Mouse (Mus musculus) spleen, adult 12 weeks (tissue): ENCODE data around the gene Nectin1.

Experiments used
- DNase-seq: peaks from one replicate; pipeline ENCODE4 v3.0.0; 2022; ENCODE audit warnings: low spot score

Nectin1 gene

DNA sequence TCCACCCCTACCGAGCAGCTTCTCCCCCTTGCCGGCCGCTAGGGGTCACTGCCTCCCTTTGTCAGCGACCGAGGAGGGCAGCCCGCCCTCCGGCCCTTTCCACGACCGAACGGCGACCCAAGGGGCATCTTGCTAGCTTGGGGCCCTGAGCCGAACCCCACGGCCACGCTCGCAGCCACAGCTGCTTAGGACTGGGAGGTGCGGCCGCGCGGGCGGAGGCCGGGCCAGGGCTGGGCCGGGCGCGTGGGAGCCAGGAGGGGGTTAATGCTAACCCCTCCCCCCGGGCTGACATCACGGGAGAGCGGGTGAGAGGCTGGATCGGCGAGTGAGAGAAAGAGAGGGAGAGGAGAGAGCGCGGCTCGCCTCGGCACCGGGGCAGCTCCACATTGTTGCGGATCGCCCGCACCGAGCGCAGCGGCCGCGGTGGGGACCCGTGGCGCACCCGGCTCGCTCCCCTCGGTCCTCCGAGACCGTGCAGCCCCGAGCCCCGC, at the start of gene Nectin1:
Gene Nectin1, plus strand, starts transcription at position 338 of the 491 bp plus-strand sequence.
- peak; percentile 35 for DNase-seq

- DNase-seq, result no peak
Observed at GRCm38 (mm10) chr9:43698080-43698712, 45.6 kb upstream of the Nectin1 start.

DNA sequence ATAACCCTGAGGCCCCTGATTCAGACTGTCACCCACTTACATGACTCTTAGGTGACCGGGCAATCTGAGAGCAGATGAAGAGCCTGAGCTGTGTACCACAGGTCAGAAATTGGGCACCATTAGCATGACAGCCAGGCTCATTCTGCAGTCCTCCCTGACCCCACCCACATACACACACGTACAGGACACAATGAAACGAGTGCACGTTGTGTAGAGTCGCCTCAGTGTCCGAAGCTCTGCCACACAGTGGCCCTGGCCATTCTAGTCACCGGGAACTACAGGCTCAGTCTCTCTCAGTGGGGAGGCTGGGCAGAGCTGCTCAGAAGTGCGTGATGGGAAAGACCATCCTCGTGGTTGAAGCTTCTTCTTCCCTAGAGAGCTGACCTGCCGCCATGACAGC, 44.9 kb upstream of the Nectin1 start:
- no peak for DNase-seq

DNA sequence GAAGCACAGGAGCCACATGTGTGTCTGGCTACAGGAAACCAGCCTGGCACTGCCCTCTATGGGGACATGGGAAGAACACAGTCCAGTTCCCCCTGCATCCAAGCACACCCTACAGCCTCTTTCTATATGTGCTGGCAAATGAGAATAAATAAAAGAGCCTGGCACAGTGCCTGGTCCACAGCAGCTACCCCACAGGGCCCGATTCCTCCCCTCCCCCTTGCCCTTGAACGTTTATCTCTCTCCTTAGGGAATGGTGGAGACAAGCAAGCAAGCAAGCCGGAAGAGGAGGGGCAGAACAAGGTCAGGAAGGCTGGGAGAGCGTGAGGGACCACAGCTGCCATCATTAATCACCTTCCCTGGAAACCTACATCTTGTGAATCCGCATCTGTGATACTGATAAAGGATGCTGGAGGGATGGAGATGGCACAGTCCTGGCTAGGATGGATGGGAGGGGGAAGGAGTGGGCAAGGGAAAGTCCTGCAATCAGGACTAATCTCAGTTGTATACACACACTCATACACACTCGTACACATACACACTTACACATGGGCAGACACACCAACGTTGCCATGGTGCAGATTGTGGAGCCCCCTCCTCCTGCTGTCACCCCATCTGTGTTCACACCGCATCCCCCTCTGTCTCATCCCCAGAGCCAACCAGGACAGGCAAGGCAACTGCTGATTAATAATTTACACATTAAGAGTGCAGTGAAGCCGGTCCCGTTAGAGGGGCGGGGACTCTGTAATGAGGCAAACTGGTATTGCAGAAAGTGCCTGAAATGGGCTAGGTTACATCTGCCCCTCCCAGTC, 44.2 kb upstream of the Nectin1 start:
- DNase-seq, result no peak

- DNase-seq, result no peak
Observed at GRCm38 (mm10) chr9:43700226-43700579, 43.6 kb upstream of the Nectin1 start.

GRCm38 (mm10) chr9:43701748-43702147, 42.0 kb upstream of the Nectin1 start:
- no peak for DNase-seq

GRCm38 (mm10) chr9:43707571-43707970, 36.2 kb upstream of the Nectin1 start:
- no peak for DNase-seq

GRCm38 (mm10) chr9:43708715-43709114, 35.1 kb upstream of the Nectin1 start:
- no peak for DNase-seq

GRCm38 (mm10) chr9:43713432-43713831, 30.4 kb upstream of the Nectin1 start:
- DNase-seq, result no peak

DNA sequence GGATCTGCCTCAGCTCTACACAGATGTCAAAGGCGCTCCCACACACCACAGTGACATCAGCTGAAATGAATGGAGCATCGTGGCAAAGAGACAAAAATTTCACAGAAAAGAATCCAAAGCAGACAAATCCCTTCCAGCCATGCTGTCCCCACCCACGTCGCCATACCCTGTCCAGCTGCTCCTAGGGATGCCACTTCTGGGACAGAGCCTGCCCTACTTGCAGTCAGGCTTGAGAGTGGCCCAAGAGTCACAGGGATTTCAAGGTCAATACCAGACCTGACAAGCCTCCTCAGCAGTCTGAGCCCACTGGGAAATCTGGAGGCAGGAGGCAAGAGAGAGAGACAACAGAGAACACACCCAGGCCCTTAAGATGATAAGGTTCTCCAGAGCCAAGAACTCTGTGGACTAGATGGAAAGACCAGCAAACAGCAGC, 24.4 kb upstream of the Nectin1 start:
- DNase-seq, result no peak

- DNase-seq, result no peak
Observed at GRCm38 (mm10) chr9:43720046-43720445, 23.7 kb upstream of the Nectin1 start.

DNA sequence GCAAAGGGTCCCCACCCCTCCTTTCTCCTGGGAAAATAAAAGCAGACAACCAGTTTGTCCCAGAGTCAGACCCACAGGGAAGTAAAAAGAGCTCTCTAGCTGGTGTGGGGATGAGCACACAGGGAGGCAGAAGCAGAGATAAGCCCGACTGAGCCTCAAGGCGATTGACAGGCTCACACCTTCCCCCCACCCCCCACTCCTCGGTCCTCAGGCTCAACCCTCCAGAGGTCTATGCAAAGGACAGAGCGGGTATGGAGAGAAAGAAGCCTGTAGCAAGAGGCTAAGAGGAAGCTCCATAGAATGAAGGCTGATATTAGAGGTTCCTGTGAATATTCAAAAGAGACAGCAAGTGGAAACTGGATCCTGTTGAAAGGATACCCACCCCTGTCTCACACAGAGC, 19.7 kb upstream of the Nectin1 start:
- DNase-seq, result no peak

DNA sequence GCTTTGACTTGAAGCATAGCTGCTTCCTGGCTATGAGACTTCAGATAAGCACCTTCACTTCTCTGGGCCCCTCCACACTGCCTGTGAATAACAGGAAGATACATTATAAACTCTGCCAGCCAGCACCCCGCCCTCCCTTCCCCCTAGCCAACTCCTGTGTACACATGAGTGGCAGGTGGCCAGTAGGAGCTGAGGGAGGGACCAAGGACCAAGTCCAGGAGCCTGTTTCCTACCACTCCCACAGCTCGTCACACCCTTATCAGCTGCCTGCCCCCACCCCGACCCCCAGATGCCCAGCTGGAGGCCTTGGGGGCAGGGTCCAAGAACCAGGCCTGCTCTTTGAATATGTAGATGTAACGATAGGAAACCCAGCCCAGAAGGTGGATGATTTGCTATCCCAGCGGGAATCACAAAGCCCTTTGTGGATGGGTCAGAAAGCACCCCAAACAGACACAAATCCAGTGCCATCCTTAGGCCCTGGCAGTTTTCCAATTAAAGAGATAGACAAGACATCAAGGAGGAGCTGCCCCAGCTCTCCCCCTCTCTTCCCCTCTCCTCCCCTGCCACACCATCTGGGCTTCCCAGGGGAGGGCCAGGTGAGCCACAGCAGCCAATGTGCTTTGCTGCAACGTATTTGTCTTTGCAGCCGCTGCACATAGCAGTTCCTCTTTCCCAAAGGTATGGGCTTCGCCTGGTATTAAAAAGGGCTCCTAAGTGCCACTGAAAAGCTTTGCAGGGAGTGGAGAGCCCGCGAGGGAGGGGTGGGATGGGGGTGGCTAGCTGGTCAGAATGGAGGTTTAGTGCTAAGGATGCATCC, 14.1 kb upstream of the Nectin1 start:
- no peak for DNase-seq

DNA sequence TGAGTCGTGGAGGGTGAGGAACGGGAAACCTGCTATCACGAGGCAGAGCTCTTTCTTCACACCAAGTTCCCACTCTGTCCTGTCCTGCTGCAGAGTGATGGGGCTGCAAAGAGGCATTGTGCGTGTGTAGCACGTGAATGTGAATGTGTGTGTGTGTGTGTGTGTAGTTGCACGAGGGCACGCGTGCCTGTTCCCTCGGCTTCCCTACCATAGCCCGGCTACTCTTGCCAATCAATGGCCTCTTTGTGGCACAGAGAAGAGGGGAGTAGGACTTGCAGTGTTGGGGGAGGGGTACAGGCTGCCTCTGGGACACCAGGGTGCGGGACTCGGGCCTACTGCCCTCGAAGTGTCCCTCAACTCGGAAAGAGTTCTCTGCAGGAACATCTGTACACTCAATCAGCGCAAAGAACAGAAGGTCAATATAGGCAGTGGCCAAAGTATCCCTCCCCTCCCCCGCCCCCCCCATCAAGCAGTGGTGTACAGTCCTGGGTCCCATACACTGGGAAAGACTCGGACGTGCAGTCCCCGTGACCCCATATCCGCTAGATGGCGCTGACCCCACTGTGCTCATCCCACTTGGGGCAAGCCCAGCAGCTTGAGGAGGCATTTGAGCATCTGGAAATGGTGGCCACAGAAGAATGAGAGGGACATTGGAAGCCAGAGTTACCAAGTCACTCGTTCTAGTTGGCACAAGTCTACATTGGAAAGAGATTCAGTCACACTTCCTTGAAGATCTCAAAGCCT, 13.3 kb upstream of the Nectin1 start:
- no peak for DNase-seq

- DNase-seq, result no peak
Observed at GRCm38 (mm10) chr9:43731880-43732279, 11.9 kb upstream of the Nectin1 start.

GRCm38 (mm10) chr9:43732671-43733070, 11.1 kb upstream of the Nectin1 start:
- no peak for DNase-seq

- no peak for DNase-seq
Observed at GRCm38 (mm10) chr9:43734952-43735351, 8.8 kb upstream of the Nectin1 start.

DNA sequence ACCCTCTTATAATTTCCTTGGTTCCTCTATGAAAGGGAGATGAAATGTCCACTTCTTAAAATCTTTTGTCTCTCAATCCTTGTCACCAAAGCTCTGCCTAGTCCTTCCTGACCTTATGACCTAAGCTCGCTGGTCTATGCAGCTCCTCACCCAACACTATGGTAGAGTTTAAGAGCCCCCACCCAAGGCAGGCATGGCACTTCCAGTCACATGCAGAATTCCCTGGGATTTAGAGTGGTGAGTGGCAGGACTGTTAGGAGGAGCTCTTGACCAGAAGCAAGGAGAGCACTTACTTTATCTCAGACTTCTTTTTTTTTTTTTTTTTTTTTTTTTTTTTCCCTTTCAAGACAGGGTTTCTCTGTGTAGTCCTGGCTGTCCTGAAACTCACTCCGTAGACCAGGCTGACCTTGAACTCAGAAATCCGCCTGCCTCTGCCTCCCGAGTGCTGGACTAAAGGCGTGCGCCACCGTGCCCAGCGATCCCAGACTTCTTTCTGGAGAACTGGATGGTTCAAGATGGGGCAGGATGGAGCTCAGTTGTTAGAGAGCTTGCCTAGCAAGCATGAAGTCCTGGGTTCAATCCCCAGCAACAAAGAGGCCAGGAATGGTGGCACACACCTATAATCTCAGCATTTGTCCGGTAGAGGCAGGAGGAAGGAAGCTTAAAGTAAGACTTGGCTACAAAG, 7.6 kb upstream of the Nectin1 start:
- DNase-seq, result no peak

DNA sequence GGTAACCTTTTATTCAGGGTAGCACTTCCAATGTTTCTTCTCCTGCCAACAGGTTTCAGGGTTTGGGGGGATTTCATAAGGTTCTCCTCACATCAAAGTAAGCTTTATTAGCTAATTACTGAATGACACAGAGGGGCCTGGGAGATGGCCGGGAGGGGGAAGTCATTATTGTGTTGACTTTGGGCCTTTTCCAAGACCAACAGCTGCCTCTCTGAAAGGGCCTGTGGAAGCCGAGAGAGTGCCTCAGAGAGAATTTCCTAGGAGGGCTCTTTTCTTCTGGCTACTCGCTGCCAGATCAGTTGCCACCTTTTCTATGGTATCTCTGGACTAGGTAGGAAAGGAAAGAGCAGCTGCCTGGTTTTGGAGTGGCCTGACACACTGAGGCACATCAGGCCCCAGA, 6.5 kb upstream of the Nectin1 start:
- no peak for DNase-seq

GRCm38 (mm10) chr9:43737871-43738292, 5.9 kb upstream of the Nectin1 start:
- DNase-seq, result no peak

DNA sequence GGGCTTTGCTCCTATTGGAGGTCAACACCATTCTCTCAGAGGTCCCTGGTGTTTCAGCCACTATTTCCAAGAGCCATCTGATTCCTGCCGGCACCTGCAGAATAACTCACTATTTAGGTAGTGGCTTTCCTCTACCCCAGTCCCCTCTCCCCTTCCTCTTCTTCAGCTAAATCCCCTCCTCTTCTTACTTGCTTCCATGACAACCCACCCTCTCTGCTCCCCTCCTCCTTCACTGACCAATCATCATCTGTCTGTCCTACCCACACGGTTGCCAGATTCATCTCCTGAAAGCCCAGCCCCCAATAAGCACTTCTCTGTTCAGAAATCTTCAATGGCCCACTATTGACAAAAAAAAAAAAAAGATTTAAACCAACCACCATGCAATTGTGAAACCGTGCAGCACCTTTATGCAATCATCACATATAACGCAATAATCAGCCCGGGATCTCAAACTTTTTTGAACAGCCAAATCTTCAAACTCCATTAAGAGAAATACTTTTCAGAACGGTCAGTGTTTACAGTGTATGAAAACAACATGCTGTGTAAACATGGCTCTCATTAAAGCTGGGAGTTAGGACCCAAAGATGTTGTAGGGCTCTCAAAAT, 5.2 kb upstream of the Nectin1 start:
- DNase-seq, result no peak
